Mouse (Mus musculus): ENCODE data around the gene Mepce. TPM values are rescaled to one million over a fixed set of nuclear protein-coding genes. Genes with fewer than 3 reads are reported as not detected.

The Mepce gene
- polyA plus RNA-seq, 1 experiment = 88.7 TPM

- peaks cover 67% of the 10 kb centered on the region for H3K36me3 ChIP-seq (replicated peaks; ENCODE audit: low read length)
- no peaks in the 10 kb centered on the region for H3K27me3 ChIP-seq (replicated peaks)
- peaks cover 5% of the 10 kb centered on the region; the same call in 1 of the 2 replicates for H3K9me3 ChIP-seq
- H3K4me1 ChIP-seq = peaks cover 20% of the 10 kb centered on the region
- TF ChIP-seq GATA1 (IDR thresholded peaks at IDR 0.05; ENCODE audit: borderline replicate concordance, low read length) (no peak), FLI1 (IDR thresholded peaks at IDR 0.05; ENCODE audit: low read length) (no peak)
- H3K4me3 ChIP-seq (replicated peaks) = no peak overlapping the region
Measured at GRCm38 (mm10) chr5:137764609-137765340, 22.7 kb downstream of the Mepce start.

GRCm38 (mm10) chr5:137759971-137760412 lies 27.5 kb downstream of the Mepce start:
- TF ChIP-seq FLI1 (IDR thresholded peaks at IDR 0.05; ENCODE audit: low read length) (no peak), GATA1 (IDR thresholded peaks at IDR 0.05; ENCODE audit: borderline replicate concordance, low read length) (no peak)
- peaks cover 56% of the 10 kb centered on the region for H3K4me1 ChIP-seq
- no peaks in the 10 kb centered on the region for H3K9me3 ChIP-seq
- no peaks in the 10 kb centered on the region for H3K27me3 ChIP-seq (replicated peaks)
- peaks cover 91% of the 10 kb centered on the region for H3K36me3 ChIP-seq (replicated peaks; ENCODE audit: low read length)
- H3K4me3 ChIP-seq (replicated peaks) = no peak overlapping the region

- TF ChIP-seq GATA1 (IDR thresholded peaks at IDR 0.05; ENCODE audit: borderline replicate concordance, low read length) (no peak), FLI1 (IDR thresholded peaks at IDR 0.05; ENCODE audit: low read length) (no peak)
- Histone ChIP-seq H3K36me3 (replicated peaks; ENCODE audit: low read length) (peaks cover 87% of the 10 kb centered on the region), H3K9me3 (no peaks in the 10 kb centered on the region), H3K4me3 (replicated peaks) (no peak overlapping the region), H3K4me1 (peaks cover 61% of the 10 kb centered on the region), H3K27me3 (replicated peaks) (no peaks in the 10 kb centered on the region)
Measured at GRCm38 (mm10) chr5:137758921-137759534, 28.4 kb downstream of the Mepce start.

GRCm38 (mm10) chr5:137757887-137758286 lies 29.6 kb downstream of the Mepce start:
- Histone ChIP-seq H3K4me3 (replicated peaks) (no peak overlapping the region), H3K36me3 (replicated peaks; ENCODE audit: low read length) (peaks cover 95% of the 10 kb centered on the region), H3K9me3 (no peaks in the 10 kb centered on the region), H3K27me3 (replicated peaks) (no peaks in the 10 kb centered on the region), H3K4me1 (peaks cover 72% of the 10 kb centered on the region)
- TF ChIP-seq GATA1 (IDR thresholded peaks at IDR 0.05; ENCODE audit: borderline replicate concordance, low read length) = no peak
- no peak for TF ChIP-seq FLI1 (IDR thresholded peaks at IDR 0.05; ENCODE audit: low read length)

- Histone ChIP-seq H3K4me3 (replicated peaks) (no peak overlapping the region), H3K27me3 (replicated peaks) (no peaks in the 10 kb centered on the region), H3K9me3 (no peaks in the 10 kb centered on the region), H3K36me3 (replicated peaks; ENCODE audit: low read length) (peaks cover 95% of the 10 kb centered on the region), H3K4me1 (peaks cover 79% of the 10 kb centered on the region)
- TF ChIP-seq GATA1 (IDR thresholded peaks at IDR 0.05; ENCODE audit: borderline replicate concordance, low read length) (no peak), FLI1 (IDR thresholded peaks at IDR 0.05; ENCODE audit: low read length) (no peak)
Measured at GRCm38 (mm10) chr5:137756882-137757661, 30.4 kb downstream of the Mepce start.

- peaks cover 89% of the 10 kb centered on the region for H3K4me1 ChIP-seq
- H3K9me3 ChIP-seq = no peaks in the 10 kb centered on the region
- H3K36me3 ChIP-seq (replicated peaks; ENCODE audit: low read length) = peaks cover 96% of the 10 kb centered on the region
- no peak overlapping the region for H3K4me3 ChIP-seq (replicated peaks)
- TF ChIP-seq GATA1 (IDR thresholded peaks at IDR 0.05; ENCODE audit: borderline replicate concordance, low read length) (no peak), FLI1 (IDR thresholded peaks at IDR 0.05; ENCODE audit: low read length) (no peak)
- no peaks in the 10 kb centered on the region for H3K27me3 ChIP-seq (replicated peaks)
Measured at GRCm38 (mm10) chr5:137756106-137756505, 31.3 kb downstream of the Mepce start.

GRCm38 (mm10) chr5:137755425-137755824 lies 32.0 kb downstream of the Mepce start:
- no peaks in the 10 kb centered on the region for H3K27me3 ChIP-seq (replicated peaks)
- H3K9me3 ChIP-seq = no peaks in the 10 kb centered on the region
- H3K4me3 ChIP-seq (replicated peaks) = no peak overlapping the region
- peaks cover 96% of the 10 kb centered on the region for H3K36me3 ChIP-seq (replicated peaks; ENCODE audit: low read length)
- peaks cover 93% of the 10 kb centered on the region for H3K4me1 ChIP-seq
- TF ChIP-seq FLI1 (IDR thresholded peaks at IDR 0.05; ENCODE audit: low read length) (no peak), GATA1 (IDR thresholded peaks at IDR 0.05; ENCODE audit: borderline replicate concordance, low read length) (no peak)

GRCm38 (mm10) chr5:137753111-137753832 lies 34.2 kb downstream of the Mepce start:
- H3K27me3 ChIP-seq (replicated peaks) = no peaks in the 10 kb centered on the region
- H3K9me3 ChIP-seq = no peaks in the 10 kb centered on the region
- H3K36me3 ChIP-seq (replicated peaks; ENCODE audit: low read length) = peaks cover 88% of the 10 kb centered on the region
- TF ChIP-seq FLI1 (IDR thresholded peaks at IDR 0.05; ENCODE audit: low read length) (no peak), GATA1 (IDR thresholded peaks at IDR 0.05; ENCODE audit: borderline replicate concordance, low read length) (no peak)
- H3K4me1 ChIP-seq = peaks cover 90% of the 10 kb centered on the region
- H3K4me3 ChIP-seq (replicated peaks) = no peak overlapping the region

GRCm38 (mm10) chr5:137751988-137752387 lies 35.5 kb downstream of the Mepce start:
- Histone ChIP-seq H3K4me1 (peaks cover 84% of the 10 kb centered on the region), H3K27me3 (replicated peaks) (no peaks in the 10 kb centered on the region), H3K9me3 (no peaks in the 10 kb centered on the region), H3K36me3 (replicated peaks; ENCODE audit: low read length) (peaks cover 82% of the 10 kb centered on the region), H3K4me3 (replicated peaks) (no peak overlapping the region)
- no peak for TF ChIP-seq GATA1 (IDR thresholded peaks at IDR 0.05; ENCODE audit: borderline replicate concordance, low read length)
- no peak for TF ChIP-seq FLI1 (IDR thresholded peaks at IDR 0.05; ENCODE audit: low read length)

Data from megakaryocyte, embryonic 14.5 days (primary cell).